Mouse (Mus musculus) yolk sac, embryonic 10.5 days (tissue): Measurements from ENCODE around the gene Ints11.
A peak's percentile ranks its signal among the peaks of the same experiment; 100 is the strongest.

Experiments used
- DNase-seq: peaks from one replicate; pipeline ENCODE4 v3.0.0-alpha.2; 2017; ENCODE audit warnings: low spot score

Ints11 gene

DNA sequence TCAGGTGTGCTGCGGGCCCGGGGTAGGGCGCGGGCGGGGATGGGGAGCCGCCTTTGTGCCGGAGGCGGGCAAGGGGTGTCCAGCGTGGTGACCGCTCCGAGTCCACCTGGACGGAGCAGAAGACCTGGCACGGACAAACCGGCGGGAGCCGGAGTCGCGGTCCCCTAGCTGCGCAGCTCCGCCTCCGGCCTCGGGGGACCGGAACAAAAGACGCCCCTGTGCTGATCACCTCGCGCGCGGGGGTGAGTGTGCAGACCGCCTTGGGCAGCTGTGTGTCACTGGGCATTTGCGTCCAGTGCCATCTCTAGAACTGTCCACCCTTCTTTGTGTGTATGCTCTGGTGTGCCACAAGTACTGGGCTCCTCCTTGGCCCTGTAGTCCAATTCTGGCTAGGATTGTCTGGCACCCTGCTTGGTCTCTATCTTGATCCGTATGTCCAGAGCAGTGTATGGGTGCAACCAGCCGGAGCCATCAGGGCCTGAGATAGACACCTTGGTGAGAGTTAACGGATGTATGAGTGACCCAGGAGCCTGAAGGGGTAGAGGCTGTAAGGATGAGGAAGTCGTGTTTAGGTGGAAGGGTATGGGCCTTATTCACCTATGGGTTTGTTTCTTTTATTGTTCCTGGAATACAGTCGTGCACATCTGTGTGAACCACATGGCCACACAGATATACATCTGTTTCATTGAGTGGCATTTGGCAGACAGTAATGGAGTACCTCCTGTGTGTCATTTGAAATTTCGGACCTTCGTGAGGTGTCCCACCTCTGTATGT lies 23.3 kb downstream of the Ints11 start:
- DNase-seq = no peak

- no peak for DNase-seq
Observed at GRCm38 (mm10) chr4:155893212-155893690, 23.9 kb downstream of the Ints11 start.

DNA sequence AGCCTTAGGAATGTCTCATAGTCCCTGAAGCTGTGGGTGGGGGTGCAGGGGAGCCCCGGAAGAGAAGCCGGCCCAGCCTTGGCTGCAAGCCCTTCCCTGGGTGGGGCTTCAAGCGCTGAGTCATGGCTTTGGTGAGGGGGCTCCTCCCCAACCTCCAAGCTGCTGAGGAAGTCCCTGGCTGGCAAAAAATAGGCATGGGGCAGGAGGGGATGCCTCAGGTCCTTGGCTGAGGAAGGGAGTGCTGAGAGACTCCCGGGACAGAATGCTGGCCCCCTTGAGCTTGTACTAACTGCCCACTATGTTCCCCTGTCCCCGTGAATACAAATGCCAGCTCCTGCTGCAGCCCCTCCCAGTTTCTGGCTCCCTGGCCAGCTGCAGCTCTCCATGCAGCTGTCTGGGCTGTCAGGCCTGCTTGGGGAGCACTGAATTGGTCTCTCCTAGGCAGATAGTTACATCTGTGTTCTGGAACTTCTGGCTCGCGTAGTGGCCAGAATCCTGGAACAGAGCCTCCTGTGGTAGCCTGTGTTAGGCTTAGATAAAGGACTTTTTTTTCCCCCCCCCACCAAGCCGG lies 25.1 kb downstream of the Ints11 start:
- DNase-seq = peak; percentile 33

- no peak for DNase-seq
Observed at GRCm38 (mm10) chr4:155895216-155895615, 25.9 kb downstream of the Ints11 start.

- DNase-seq = no peak
Observed at GRCm38 (mm10) chr4:155895826-155896225, 26.5 kb downstream of the Ints11 start.

GRCm38 (mm10) chr4:155896461-155896860 lies 27.1 kb downstream of the Ints11 start:
- DNase-seq = no peak

- no peak for DNase-seq
Observed at GRCm38 (mm10) chr4:155898318-155898717, 29.0 kb downstream of the Ints11 start.

- DNase-seq = no peak
Observed at GRCm38 (mm10) chr4:155899355-155899754, 30.0 kb downstream of the Ints11 start.

DNA sequence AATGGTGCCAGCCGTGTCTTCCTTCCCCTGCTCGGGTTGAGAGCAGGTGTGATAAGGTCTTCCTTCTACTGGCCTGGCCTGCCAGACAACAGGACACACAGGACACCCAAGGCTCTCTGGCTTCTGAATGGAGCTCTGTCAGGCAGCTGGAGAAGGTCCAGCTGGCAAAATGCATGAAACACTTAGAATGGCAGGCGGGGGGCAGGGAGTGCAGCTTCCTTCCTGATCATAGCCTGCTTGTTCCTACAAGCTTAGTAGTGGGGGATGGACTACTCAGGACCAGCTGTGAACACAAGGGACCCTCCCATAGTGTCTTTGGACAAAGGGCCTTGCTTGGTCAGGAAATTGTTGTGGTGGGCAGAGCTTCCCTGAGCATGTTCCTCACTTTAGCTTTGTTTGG lies 31.9 kb downstream of the Ints11 start:
- DNase-seq = no peak

DNA sequence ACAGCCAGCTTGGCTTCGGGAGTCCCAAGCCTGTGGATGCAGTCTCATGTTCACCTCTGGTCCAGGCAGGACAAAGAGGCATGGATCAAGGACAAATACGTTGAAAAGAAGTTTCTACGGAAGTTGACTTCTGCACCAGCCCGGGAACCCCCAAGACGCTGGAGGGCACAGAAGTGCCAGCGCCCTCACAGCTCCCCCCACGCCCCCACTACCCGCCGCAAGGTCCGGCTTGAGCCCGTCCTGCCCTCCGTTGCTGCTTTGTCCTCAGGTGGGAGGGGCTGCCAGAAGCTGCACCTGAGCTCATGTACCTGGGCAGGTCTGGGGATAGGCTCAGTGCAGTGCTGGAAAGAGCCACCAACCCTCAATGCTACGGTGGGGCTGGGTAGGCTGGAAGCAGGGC lies 33.9 kb downstream of the Ints11 start:
- DNase-seq = no peak

GRCm38 (mm10) chr4:155904318-155905102 lies 35.2 kb downstream of the Ints11 start:
- DNase-seq = no peak

- DNase-seq = no peak
Observed at GRCm38 (mm10) chr4:155905634-155906033, 36.3 kb downstream of the Ints11 start.

DNA sequence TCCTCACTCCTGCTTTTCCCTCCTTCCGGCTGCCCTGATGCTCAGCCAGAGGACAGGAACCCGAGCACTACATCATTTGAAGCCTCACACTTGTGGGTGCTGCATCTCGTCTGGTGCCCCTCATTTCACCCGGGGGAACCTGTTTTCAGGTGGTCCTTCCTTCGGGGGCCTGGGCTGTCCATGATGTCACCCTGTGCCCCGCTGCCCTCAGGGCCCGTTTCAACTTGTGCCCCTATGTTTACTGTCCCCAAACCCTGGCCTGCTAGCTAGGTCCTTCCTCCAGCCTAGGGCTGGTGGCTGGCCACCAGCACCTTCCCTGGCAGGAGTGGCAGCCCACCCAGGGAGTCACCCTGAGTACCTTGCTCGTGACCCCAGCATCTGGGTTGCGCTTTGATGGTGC lies 36.8 kb downstream of the Ints11 start:
- no peak for DNase-seq

GRCm38 (mm10) chr4:155907003-155907402 lies 37.7 kb downstream of the Ints11 start:
- no peak for DNase-seq

DNA sequence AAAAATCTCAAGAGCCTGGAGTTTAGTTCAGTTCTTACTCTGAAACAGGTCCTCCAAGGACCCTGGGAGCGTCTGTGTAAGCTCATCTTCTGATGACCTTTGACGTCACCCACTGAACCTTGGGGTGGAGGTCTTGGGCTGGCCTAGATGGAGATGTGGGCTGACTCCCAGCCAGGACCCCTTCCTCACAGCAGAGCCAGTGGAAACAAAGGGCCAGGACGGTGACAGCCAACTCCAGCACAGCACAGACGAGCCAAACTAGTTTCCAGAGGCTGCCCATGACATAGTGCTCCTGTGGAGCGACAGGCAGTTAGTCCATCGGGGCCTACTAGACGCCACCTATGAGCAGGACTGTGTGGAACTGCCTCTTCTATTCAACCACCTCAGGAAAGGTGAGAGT lies 38.9 kb downstream of the Ints11 start:
- DNase-seq = no peak

DNA sequence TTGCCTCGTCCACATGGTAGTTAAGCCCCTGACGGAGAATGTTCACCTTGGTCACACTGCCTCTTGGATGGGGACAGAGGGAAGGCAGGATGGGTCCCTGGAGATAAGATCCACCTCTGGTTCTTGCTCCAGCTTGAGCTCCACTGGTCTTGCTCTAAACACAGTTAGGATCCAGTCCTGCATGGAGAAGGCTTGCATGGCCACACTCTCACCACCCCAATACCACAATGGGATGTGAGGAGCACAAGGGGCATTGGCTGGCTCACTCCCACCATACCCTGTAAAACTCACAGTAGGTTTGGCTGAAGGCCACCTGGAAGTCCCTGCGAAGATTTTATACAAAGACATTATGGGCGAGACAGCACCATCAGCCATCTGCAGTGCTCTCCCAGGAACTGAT lies 39.4 kb downstream of the Ints11 start:
- DNase-seq = no peak

DNA sequence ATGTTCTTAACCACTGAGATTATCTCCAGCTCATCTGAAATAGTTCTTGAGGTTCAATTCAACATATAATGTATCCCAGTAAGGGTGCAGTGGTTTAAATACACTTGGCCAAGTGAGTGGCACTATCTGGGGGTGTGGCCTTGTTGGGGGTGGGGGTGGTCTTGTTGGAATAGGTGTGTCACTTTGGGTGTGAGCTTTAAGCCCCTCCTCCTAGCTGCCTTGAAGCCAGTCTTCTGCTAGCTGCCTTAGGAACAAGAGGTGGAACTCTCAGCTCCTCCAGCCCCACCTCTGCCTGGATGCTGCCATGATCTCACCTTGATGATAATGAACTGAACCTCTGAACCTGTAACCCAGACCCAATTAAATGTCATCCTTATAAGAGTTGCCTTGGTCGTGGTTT lies 62.7 kb downstream of the Ints11 start:
- DNase-seq = no peak
